Mouse (Mus musculus) left cerebral cortex, postnatal 25 days (tissue): ENCODE measurements around the gene Ncoa7. TPM values are rescaled to one million over a fixed set of nuclear protein-coding genes. Genes with fewer than 3 reads are reported as not detected.
"Not testable (repeated sequence)": the region's sequence is repeated elsewhere in the genome, so short reads cannot be mapped to it uniquely, and the experiment has no call there.

ENCODE experiments used
- DNase-seq, 2 experiments: peaks; one replicate each; pipeline ENCODE4 v3.0.0; 2022; ENCODE audit warnings: low spot score in 2 of 2, mixed read lengths in 1 of 2
- intact Hi-C: fragments of 180-260 bp; cut with DNase I; formaldehyde crosslinking; loops from one replicate; pipeline ENCODE4 v1.15.1; 2025
- total RNA-seq, 2 experiments: library from RNA; stranded (reverse); gene quantifications; 2 replicates each; pipeline ENCODE4 v1.2.3; 2021

Gene Ncoa7
- total RNA-seq, 2 experiments from 2014 or later, result 106 to 111 TPM

DNA sequence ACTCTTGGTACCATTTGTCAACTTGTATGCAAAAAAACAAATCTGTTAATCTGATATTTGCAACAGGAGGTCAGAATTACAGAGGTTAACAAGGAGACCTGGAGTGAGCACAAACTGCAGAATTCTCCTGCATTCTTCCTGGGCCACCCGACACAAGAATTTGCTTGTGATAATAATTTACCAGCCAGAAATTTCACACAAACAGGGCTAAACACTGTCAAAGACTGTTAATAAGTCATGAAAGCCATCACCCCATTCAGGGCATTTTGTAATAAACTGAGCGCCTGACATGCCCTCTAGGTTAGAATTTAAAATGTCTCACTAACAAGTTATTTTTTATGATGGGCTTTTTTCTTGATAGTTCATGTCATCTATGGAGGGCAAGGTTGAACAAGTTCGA, 12.1 kb downstream of the Ncoa7 start:
- DNase-seq, result no peak
- intact Hi-C loops, result no loop called here

DNA sequence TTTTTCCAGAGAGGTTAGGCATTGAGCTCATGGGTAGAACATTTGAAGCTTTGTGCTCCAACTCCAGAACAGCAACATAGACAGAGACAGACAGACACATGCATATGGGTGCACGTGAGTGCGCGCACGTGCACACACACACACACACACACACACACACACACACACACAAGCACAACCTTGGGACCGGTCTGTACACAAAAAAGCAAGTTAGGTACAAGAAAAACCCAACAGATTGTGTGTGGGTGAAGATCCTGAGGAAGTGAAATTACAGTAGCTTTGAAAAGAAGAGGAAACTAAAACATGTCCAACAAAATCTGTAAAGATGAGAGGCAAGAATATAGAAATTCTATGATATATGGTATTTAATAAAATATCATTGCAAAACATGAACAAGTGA, 13.6 kb downstream of the Ncoa7 start:
- DNase-seq, result peak in 1 of 2 experiments; percentile 63
- intact Hi-C loops, result no loop called here

DNA sequence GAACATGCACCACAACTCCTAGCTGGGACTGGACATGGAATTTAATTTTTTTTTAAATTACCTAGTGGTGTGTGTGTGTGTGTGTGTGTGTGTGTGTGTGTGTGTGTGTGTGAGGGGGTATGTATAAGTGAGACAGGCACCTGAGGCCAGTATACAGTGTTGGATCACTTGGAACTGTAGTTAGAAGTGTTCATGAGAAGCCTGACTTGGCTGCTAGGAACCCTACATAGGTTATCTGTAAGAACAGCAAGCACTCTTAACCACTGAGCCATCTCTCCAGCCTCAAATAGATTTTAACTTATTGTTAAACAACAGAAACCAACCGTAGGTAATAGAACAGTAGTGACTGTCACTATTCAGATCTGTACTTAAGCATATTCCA, 14.8 kb downstream of the Ncoa7 start:
- intact Hi-C loops, result no loop called here

DNA sequence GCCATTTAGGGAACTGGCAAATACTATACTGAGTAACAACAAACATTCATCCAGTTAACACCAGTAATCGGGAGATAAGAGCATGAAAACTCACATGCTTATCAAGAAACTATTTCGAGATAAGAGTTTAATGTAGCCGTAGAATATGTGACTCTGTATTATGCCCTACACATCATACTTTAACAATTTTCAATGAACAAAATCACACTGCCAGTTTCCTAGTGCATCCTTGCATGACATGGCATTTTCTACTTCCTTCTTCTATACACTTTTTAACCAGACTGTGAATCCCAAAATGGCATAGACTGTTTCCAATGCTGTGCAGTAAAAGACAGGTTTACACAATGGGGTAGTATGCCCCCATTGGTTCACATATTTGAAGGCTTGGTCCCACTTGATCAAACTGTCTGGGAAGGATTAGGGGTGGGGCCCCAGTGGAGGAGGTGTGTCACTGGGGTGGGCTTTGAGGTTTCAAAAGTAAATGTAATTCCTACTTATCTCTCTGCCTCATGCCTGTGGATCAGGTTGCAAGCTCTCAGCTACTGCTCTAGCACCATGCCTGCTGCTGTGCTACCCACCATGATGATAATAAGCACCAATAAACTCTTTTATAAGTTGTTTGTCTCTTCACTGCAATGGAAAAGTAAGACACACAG, 15.3 kb downstream of the Ncoa7 start:
- intact Hi-C loops, result no loop called here
- no peak for DNase-seq

More for the DNA sequence above, 14.8 kb downstream of the Ncoa7 start:
- no peak for DNase-seq

DNA sequence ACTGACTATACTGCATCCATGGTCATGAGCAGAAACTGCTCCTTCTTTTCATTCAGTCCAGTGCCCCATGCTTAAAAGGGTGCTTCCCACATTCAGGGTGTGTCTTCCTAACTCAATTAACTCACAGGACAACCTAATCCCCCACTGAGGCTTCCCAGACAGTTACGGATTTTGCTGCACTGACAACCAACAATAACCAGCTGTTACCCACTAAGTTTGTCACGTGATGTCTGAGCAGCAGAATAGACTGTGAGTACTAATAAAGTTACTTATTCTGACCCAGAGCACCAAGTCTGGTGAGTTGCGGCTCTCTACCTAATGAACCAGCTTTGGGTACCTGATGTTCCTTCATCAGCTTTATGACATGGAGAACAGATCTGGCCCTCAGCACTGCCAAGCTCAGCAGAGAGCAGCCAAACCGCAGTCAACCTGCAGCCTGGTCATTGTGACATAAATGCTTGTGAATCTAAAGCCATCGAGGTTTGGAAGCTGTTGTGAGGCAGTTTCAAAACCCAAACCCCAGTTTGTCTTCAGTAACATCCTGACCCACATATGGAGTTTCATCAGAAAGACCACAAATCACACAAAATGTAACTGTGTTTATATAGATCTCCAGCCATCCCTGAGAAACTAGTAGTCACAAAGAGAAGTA, 16.9 kb downstream of the Ncoa7 start:
- intact Hi-C loops, result no loop called here
- no peak for DNase-seq

DNA sequence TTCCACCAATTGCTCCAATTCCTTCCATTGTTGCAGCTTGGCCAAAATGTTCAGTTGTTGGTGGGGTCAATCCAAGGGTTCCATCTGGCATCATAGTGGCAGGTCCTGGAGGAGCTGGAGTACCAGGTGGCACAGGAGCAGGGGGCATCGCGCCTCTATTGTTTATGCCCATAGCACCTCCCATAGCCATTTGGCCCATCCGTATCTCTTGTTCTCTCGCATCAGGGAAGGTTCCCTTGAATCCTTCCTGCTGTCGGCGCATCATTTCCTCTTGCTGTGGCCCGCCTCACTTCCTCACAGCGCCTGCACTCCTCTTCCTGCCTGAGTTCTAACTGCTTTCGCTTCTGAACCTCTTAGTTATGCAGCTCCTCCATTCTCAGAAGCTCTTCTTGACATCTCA, 22.2 kb downstream of the Ncoa7 start:
- DNase-seq, intact Hi-C loops: not testable (repeated sequence)

DNA sequence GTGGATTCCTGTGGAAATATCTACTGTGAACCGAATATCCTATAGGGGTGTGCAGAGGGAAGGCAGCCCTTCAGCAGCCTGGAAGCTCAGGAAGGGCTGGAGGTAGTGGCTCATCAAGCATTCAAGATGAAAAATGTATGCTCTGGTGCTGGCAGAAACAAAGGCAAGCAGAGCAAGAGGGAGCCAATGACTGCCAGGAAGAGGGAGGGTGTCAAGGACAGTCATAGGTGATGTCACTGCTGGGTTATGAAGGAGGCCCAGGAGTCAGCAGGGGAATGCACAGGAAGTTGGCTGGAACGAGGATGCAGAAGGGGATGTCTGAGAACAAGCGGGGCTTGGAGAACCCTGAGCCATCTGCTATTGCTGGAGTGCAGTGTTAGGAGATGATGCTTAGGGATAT, 24.9 kb downstream of the Ncoa7 start:
- intact Hi-C loops, result no loop called here
- DNase-seq, result peak in 1 of 2 experiments; percentile 23

DNA sequence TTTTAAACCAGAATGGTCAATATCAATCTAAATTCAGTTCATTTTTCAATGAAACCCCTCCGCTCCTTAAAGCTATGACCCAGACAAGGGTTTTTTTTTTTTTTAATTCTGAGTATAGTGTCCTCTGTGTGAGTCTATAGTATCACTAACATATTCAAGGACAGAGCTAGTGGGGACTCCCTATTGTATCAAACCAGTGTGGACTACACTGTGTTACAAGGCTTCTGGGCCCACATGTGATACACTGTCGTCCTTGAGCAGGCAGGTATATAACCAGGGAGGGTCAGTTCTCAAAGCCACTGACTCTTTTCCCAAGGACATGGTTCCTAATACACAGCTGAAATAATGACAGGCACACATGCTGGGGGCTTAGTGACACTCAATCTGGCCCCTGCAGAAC, 27.1 kb downstream of the Ncoa7 start:
- intact Hi-C loops, result no loop called here
- DNase-seq, result no peak

DNA sequence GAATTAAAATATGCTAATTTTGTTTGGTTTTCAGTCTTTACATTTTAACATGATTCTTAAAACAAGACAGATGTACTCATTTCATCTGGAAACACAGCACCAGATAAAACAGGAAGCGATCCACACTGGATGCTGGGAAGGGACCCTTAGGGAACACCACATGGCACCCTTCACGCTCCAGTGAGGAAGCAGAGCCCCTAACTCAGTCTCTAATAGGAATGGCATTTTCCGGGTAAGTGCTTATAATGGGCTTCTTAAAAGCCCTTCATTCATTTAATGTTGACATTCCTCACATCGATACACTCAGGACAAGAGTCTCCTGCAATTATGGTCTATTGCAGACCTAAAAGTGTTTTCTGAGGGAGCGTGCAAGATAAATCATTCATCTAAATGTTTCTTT, 27.6 kb downstream of the Ncoa7 start:
- no peak for DNase-seq
- intact Hi-C loops, result no loop called here

DNA sequence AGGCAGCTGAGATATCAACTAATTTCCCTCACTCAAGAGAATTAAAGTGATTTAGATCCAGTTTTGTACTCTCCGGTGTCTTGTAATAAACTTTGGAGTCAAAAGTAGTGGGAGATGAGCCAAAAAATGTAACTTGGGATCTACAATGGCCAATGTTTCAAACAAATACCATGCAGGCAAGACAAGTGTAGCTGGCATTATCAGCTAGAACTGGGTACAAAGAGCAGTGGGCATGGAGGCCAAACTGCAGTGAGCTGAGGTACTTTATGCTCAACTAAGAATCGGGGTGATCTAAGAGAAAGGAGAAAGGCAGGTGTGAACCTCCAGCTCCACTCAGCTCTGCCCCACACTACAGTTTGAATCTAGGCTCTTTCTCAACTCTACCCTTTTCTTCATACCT, 28.7 kb downstream of the Ncoa7 start:
- intact Hi-C loops, result no loop called here
- no peak for DNase-seq

DNA sequence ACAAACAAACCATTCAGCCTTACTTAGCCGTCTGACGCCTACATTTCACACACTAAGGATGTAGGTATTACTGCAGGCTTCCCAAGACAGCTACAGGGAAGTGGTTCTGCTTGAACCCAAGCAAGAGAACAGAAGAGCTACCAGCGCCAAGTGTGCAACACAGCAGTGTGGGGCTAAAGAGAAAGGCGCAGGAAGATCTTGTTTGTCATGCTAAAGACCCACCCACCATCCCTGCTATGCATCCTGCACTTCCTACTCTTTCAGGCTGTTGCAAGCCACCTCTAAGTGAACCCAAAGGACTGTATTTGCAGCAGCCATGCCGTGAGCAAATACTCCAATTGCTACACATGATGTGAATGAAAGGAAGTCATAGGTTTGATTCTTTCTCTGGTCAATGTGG, 29.9 kb downstream of the Ncoa7 start:
- intact Hi-C loops, result no loop called here
- DNase-seq, result peak in 1 of 2 experiments; percentile 12

DNA sequence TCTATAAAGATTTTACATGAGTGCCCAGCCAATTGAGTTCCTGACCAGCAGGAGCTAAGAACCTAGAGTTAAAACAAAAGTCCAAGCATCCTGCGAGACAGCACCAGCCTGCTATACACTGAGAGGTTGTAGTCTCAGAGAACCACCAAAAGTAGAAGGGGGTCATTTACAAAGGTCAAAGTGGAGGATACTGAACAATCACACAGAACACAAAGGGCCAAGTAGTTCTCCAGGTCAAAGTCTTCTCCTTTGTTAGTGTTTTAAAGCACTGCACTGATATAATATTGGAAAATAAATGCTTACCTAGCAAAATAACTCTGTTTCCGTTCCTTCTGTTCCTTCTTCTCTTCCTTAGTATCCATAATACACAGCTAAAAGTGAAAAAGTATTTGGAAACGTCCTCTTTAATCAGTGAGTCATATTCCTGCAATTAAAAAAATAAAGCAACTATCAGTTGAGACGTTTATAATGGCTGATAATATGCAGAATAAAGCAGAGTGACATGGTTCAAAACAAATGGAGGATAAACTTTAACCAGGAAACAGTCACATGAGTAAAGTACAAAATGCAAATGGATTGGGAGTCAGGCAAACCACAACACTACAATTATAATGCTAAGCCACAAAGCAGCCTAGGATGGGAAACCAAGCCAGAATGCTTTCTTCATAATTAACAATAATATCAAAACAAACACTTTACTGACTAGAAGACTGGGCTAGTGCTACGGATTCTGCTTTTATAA, 31.5 kb downstream of the Ncoa7 start:
- intact Hi-C loops, result no loop called here
- DNase-seq, result no peak

DNA sequence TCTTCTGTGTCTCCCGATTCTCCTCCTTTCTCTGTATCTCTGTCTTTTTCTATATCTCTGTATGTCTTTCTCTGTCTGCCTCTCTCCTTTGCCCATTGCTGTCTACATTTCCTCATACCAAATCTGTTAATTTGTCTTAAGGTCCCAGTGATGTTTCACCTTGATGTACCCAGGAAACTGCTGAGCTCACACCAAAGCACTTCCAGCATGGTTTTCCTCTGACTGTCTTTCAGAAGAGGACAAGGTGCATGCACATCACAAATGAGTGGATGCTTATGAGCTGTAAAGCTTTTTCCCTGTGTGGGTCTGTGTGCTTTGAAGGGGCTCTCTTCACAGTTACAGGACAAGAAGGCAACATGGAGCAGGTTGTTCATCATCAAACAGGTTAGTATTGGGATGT, 34.3 kb downstream of the Ncoa7 start:
- intact Hi-C loops, result no loop called here
- no peak for DNase-seq

DNA sequence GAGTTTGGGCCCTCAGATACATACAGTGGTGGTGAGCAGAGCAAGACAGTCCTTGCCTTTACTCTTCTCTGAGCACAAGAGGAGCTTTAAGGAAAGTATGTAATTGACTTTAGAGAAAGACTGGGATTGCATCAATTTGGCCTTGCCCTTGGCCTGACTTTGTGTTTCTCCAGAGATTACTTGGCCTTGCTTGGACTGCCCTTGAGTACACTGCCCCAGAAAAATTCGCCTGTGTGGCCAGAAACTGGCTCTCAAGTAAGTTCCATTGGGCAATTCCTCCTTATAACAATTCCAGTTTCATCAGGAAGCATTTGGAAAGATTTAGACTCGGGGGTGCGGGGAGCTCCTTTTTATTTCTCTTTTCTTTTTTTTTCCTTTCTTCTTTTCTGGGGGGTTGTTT, 34.9 kb downstream of the Ncoa7 start:
- intact Hi-C loops, result no loop called here

DNA sequence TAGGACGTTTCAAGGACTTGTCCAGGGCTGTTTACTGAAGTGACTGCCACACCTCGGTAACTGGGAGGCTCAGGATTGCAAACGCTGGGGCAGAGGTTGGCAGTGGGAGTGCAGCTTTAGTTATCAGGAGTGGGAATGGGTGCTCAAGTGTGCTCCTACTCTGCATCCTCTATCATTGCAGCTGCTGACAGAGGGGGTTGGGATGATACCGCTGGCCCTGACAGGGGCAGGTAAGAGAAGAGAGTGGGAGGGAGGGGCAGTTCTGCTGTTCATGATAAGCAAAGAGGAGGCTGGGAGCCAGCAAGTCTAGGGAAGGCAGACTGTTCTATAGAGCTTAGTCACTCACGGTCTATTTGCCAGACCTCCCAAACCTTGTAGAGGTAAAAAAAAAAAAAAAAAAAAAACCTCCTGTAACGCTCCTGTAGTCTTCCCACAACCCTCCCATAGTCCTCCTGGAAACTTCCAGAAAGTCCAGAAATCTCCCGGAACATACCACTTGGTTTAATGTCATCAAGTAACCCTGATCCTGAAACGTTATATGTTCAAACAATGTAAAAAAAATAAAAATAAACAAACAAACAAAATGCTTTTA, 39.9 kb downstream of the Ncoa7 start:
- no peak for DNase-seq
- intact Hi-C loops, result no loop called here

More for the DNA sequence above, 34.9 kb downstream of the Ncoa7 start:
- no peak for DNase-seq

DNA sequence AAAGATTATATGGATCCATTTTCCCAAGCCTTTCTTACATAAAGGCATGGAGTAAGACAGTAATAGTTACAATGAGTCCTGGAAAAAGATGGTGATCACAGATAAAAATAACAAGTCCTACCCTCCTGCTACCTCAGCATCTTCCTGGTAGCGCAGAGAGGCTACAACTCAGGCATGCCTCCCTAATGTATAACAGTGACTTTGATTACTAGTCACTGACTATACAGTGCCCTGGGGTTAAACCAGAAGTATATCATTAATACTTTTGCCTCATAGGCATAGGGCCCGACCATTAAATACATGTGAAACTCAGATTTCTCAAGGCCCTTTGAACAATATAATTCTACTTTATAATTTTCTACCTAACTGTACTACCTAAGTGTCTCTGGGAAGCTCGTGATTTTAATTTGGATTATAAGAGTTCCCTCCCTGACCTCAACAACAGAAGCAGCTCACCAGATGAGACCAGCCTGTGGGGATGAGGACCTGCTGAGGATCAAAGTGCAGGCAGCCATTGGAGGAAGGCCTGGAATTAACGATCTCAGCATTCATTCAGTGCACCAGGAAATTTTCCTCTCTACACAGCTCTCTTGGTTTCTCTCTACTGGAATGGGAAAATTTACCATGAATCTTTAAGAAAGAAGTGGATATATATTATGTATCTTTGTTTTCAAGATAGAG, 40.7 kb downstream of the Ncoa7 start:
- intact Hi-C loops, result no loop called here
- no peak for DNase-seq

DNA sequence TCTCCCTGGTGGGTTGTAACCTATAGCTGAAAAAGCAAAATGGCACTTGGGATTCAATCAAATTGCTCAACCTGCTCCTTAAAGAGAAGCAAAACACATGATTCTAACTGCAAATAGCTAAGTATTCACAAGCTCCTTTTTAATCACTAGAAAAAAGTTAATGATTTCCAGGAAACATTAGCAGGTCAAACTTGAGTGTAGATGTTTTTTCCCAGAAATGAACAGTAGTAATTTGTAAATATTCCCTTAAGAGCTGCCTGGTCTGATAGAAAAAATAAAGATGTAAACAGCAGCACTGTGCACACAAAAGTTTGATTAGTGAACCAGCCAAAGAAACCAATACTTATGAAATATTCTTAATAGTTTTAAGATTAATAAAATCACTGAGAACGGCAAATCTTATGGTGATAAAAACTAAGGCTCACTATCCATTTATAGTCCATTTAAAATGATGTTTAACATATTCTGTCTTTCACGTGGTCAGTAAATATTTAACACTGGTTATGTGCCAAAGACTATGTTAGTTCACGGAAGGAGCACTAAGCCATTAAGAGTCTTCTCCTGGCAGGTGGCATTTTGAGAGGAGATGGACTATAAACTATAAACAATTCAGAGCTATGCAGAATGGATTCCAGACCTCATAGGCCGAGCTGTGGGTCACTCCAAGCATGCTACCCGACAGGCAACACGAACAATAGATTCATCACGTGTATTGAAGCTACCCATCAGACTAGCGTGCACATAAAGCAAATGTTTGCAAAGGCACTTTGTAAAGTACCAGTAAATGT, 43.6 kb downstream of the Ncoa7 start:
- DNase-seq, result no peak
- intact Hi-C loops, result no loop called here

DNA sequence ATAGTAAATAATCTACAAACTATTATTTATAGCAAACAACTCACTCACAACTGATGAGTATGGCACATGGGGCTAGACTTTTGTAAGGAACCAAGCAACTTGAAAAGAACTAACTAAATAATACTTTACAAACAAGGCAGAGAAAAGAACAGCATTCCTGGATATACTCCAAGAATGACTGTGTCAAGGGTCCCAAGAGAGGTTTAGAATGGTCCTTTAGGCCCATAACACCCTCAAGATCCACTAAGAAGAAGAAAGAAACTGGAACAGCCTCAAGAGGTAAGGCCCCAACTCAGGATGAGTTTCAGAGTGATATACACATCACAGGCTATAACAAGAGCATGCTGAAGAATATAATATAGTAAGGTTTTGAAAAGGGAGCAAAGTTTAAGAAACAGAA, 47.1 kb downstream of the Ncoa7 start:
- intact Hi-C loops, result no loop called here

DNA sequence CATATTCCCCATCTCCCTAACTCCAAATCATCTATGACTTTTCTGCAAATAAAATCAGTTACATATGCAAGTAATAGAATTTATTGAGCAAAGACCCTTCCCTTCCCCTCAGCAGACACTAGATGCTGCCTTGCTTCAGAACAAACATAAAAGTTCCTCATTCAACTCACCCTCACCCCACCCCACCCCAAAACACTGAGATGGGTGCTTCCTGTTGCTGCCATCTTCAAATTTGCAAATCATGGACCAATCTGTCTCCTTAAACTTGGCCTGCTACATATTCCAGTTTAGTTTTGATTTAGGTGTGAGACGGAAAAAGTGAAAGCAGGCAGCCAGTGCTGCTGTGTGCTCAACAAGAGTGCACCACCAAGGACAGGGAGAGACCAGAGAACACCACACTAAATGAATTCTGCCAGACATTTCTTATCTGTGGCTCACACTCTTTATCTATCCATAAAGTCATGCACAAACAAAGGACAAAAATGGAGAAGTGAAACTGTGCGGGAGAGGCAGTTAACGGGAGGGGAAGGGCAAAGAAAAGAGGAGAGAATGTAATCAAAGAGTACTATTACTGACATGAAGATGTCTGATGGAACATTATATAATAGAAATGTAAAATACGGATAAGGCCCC, 48.2 kb downstream of the Ncoa7 start:
- DNase-seq, result no peak
- intact Hi-C loops, result no loop called here

More for the DNA sequence above, 47.1 kb downstream of the Ncoa7 start:
- DNase-seq, result no peak
